Mouse (Mus musculus) liver, adult 2 months (tissue): ENCODE data around the gene Prickle1.

Source experiments
- CTCF ChIP-seq: fragments of 200-500 bp; IDR thresholded peaks from 2 replicates; pipeline ENCODE4 v1.5.1; 2011; ENCODE audit warnings: low read depth, low read length, control low read depth
- POLR2A ChIP-seq: fragments of 200-500 bp; IDR thresholded peaks from 2 replicates; pipeline ENCODE4 v1.6.1; 2011; ENCODE audit warnings: low read length, control low read depth; ENCODE audit not compliant: insufficient read depth; ENCODE audit errors: extremely low read depth

- no peak for TF ChIP-seq CTCF
- no peak for TF ChIP-seq POLR2A
These were observed 15.1 kb upstream of the Prickle1 start for GRCm38 (mm10) chr15:93610721-93611201.
